Mouse (Mus musculus) layer of hippocampus, postnatal 25 days (tissue): Measurements from ENCODE around the gene Nanos1. TPM values are rescaled to one million over a fixed set of nuclear protein-coding genes. Genes with fewer than 3 reads are reported as not detected.

ENCODE experiments used
- DNase-seq, 2 experiments: peaks; one replicate each; pipeline ENCODE4 v3.0.0; 2022; ENCODE audit warnings: mixed read lengths in 2 of 2, low spot score in 1 of 2; ENCODE audit errors: extremely low spot score in 1 of 2
- microRNA-seq, 2 experiments: library from miRNA; unstranded; fragments of <30 nt; microRNA quantifications; one replicate each; pipeline ENCODE4 v1.2.0; 2021
- total RNA-seq, 2 experiments: library from RNA; stranded (reverse); gene quantifications; 2 replicates each; pipeline ENCODE4 v1.2.3; 2021

Nanos1 gene
- total RNA-seq, 2 experiments from 2014 or later: 16.8 to 17.4 TPM

- DNase-seq: no peak
These were observed 31.8 kb downstream of the Nanos1 start for GRCm38 (mm10) chr19:60787465-60788150.

- no peak for DNase-seq
These were observed 32.6 kb downstream of the Nanos1 start for GRCm38 (mm10) chr19:60788214-60788960.

GRCm38 (mm10) chr19:60789452-60789851 is 33.7 kb downstream of the Nanos1 start:
- no peak for DNase-seq

GRCm38 (mm10) chr19:60789919-60790506 is 34.2 kb downstream of the Nanos1 start:
- peak; percentile 18 to 44 for DNase-seq

GRCm38 (mm10) chr19:60790551-60791161 is 34.9 kb downstream of the Nanos1 start, which contains the start of gene Eif3a:
Gene Eif3a, minus strand, starts transcription at chr19:60790658.
- DNase-seq: peak; percentile 90 to 95

- DNase-seq: peak in 1 of 2 experiments; percentile 15
These were observed 35.4 kb downstream of the Nanos1 start for GRCm38 (mm10) chr19:60791164-60791563.

- no peak for DNase-seq
These were observed 37.5 kb downstream of the Nanos1 start for GRCm38 (mm10) chr19:60793170-60793707.

GRCm38 (mm10) chr19:60795244-60795643 is 39.5 kb downstream of the Nanos1 start:
- DNase-seq: no peak

GRCm38 (mm10) chr19:60797415-60797814 is 41.6 kb downstream of the Nanos1 start:
- no peak for DNase-seq

- no peak for DNase-seq
These were observed 44.2 kb downstream of the Nanos1 start for GRCm38 (mm10) chr19:60799867-60800569.

- DNase-seq: no peak
These were observed 49.1 kb downstream of the Nanos1 start for GRCm38 (mm10) chr19:60804903-60805302.

Small RNAs within 50 kb of the gene (microRNA-seq; reads per million reads assigned to microRNA genes)
- gene mmu-mir-3084-1: 0 reads per million in 2 experiments

Other genes with a start within 250 kb of the Nanos1 start
- 10 to 100 TPM; 48.0 to 51.6 TPM for gene Cacul1, start 175.0 kb upstream of the Nanos1 start, total RNA-seq
- 100 to 1,000 TPM in 1 of 2 experiments, 10 to 100 TPM in 1; 88.6 to 103 TPM for gene Eif3a, start 34.7 kb downstream of the Nanos1 start, total RNA-seq
- gene Fam45a, start 55.6 kb downstream of the Nanos1 start, total RNA-seq: 10 to 100 TPM; 40.3 to 47.3 TPM
- gene Sfxn4, start 105.5 kb downstream of the Nanos1 start, total RNA-seq: 10 to 100 TPM; 14.5 to 15.2 TPM
- 10 to 100 TPM; 75.3 to 81.8 TPM for gene Prdx3, start 118.6 kb downstream of the Nanos1 start, total RNA-seq
- 10 to 100 TPM in 1 of 2 experiments, 1 to 10 TPM in 1; 8.2 to 10.4 TPM for gene Grk5, start 133.8 kb downstream of the Nanos1 start, total RNA-seq